Mouse (Mus musculus): ENCODE measurements at regions not wholly inside any gene's neighbourhood (a gene's known extent, or its start where the extent isn't known, plus 50 kb on each side); places are given as distances from the start of the nearest gene placed in this dataset.
A peak's percentile ranks its signal among the peaks of the same experiment; 100 is the strongest.

GRCm38 (mm10) chrX:167091841-167092240 lies 117.3 kb downstream of the Tmsb4x start:
- no peak for DNase-seq (ENCODE audit: low spot score)

- DNase-seq (ENCODE audit: low spot score): no peak
These were observed 120.2 kb downstream of the Tmsb4x start for GRCm38 (mm10) chrX:167088930-167089329.

- no peak for DNase-seq (ENCODE audit: low spot score)
These were observed 120.7 kb downstream of the Tmsb4x start for GRCm38 (mm10) chrX:167088438-167088837.

- no peak for DNase-seq (ENCODE audit: low spot score)
These were observed 128.3 kb downstream of the Tmsb4x start for GRCm38 (mm10) chrX:167080821-167081220.

- DNase-seq (ENCODE audit: low spot score): no peak
These were observed 140.0 kb downstream of the Tmsb4x start for GRCm38 (mm10) chrX:167069075-167069474.

GRCm38 (mm10) chrX:167067918-167068317 lies 141.2 kb downstream of the Tmsb4x start:
- DNase-seq (ENCODE audit: low spot score): no peak

GRCm38 (mm10) chrX:167063881-167064280 lies 145.2 kb downstream of the Tmsb4x start:
- no peak for DNase-seq (ENCODE audit: low spot score)

GRCm38 (mm10) chrX:167052456-167052855 lies 156.7 kb downstream of the Tmsb4x start:
- no peak for DNase-seq (ENCODE audit: low spot score)

GRCm38 (mm10) chrX:167050066-167050465 lies 159.0 kb downstream of the Tmsb4x start:
- DNase-seq (ENCODE audit: low spot score): no peak

- DNase-seq (ENCODE audit: low spot score): no peak
These were observed 159.7 kb downstream of the Tmsb4x start for GRCm38 (mm10) chrX:167049191-167049968.

- peak; percentile 2 for DNase-seq (ENCODE audit: low spot score)
These were observed 171.1 kb downstream of the Tmsb4x start for GRCm38 (mm10) chrX:167037971-167038370.

GRCm38 (mm10) chrX:167036355-167036754 lies 172.8 kb downstream of the Tmsb4x start:
- no peak for DNase-seq (ENCODE audit: low spot score)

- DNase-seq (ENCODE audit: low spot score): no peak
These were observed 173.5 kb downstream of the Tmsb4x start for GRCm38 (mm10) chrX:167035639-167036038.

- no peak for DNase-seq (ENCODE audit: low spot score)
These were observed 176.0 kb downstream of the Tmsb4x start for GRCm38 (mm10) chrX:167033091-167033490.

- DNase-seq (ENCODE audit: low spot score): no peak
These were observed 176.5 kb downstream of the Tmsb4x start for GRCm38 (mm10) chrX:167032586-167032985.

- DNase-seq (ENCODE audit: low spot score): no peak
These were observed 177.6 kb downstream of the Tmsb4x start for GRCm38 (mm10) chrX:167031543-167031942.

GRCm38 (mm10) chrX:167015602-167016001 lies 193.5 kb downstream of the Tmsb4x start:
- no peak for DNase-seq (ENCODE audit: low spot score)

GRCm38 (mm10) chrX:167014322-167014721 lies 194.8 kb downstream of the Tmsb4x start:
- DNase-seq (ENCODE audit: low spot score): no peak

- no peak for DNase-seq (ENCODE audit: low spot score)
These were observed 196.2 kb downstream of the Tmsb4x start for GRCm38 (mm10) chrX:167012891-167013290.

GRCm38 (mm10) chrX:167011977-167012542 lies 197.1 kb downstream of the Tmsb4x start:
- DNase-seq (ENCODE audit: low spot score): no peak

- no peak for DNase-seq (ENCODE audit: low spot score)
These were observed 213.3 kb downstream of the Tmsb4x start for GRCm38 (mm10) chrX:166995855-166996254.

GRCm38 (mm10) chrX:166981003-166981402 lies 228.1 kb downstream of the Tmsb4x start:
- DNase-seq (ENCODE audit: low spot score): no peak

- no peak for DNase-seq (ENCODE audit: low spot score)
These were observed 228.6 kb downstream of the Tmsb4x start for GRCm38 (mm10) chrX:166980504-166980903.

- DNase-seq (ENCODE audit: low spot score): no peak
These were observed 232.1 kb downstream of the Tmsb4x start for GRCm38 (mm10) chrX:166977029-166977428.

All from c-Kit-positive CD71-positive TER-119-positive erythroid progenitor cells, embryonic 14.5 days (primary cell).